Mouse (Mus musculus): ENCODE data around the gene Abi1. TPM values are rescaled to one million over a fixed set of nuclear protein-coding genes. Genes with fewer than 3 reads are reported as not detected.

Abi1 gene
- polyA plus RNA-seq, 1 experiment from 2014 or later: 51.8 TPM

GRCm38 (mm10) chr2:23007577-23007976, 32.5 kb downstream of the Abi1 start:
- no peaks in the 10 kb centered on the region for H3K9me3 ChIP-seq (replicated peaks)
- 0 out of 2 replicates have a peak, but pooled peaks cover 3% of the 10 kb centered on the region for H3K36me3 ChIP-seq
- no peaks in the 10 kb centered on the region for H3K27me3 ChIP-seq
- H3K9ac ChIP-seq: no peak overlapping the region
- no peak overlapping the region for H3K4me2 ChIP-seq (replicated peaks)
- ATAC-seq (ENCODE audit: insufficient number of reproducible peaks, low FRiP score, low TSS enrichment, low read depth): no peak
- H3K4me3 ChIP-seq (replicated peaks): no peak overlapping the region
- WGBS: 87% methylated on average over 7 of the region's 7 CpGs
- H3K4me1 ChIP-seq: 0 out of 2 replicates have a peak, but pooled peaks cover 4% of the 10 kb centered on the region
- H3K27ac ChIP-seq (replicated peaks): no peak overlapping the region

- Histone ChIP-seq H3K9me3 (replicated peaks) (no peaks in the 10 kb centered on the region), H3K9ac (no peak overlapping the region), H3K27ac (replicated peaks) (no peak overlapping the region), H3K4me2 (replicated peaks) (no peak overlapping the region), H3K27me3 (no peaks in the 10 kb centered on the region), H3K4me1 (0 out of 2 replicates have a peak, but pooled peaks cover 4% of the 10 kb centered on the region), H3K4me3 (replicated peaks) (no peak overlapping the region), H3K36me3 (0 out of 2 replicates have a peak, but pooled peaks cover 3% of the 10 kb centered on the region)
- ATAC-seq (ENCODE audit: insufficient number of reproducible peaks, low FRiP score, low TSS enrichment, low read depth): no peak
- 78% methylated on average over 2 of the region's 2 CpGs for WGBS
Measured at GRCm38 (mm10) chr2:23007149-23007548, 32.9 kb downstream of the Abi1 start.

GRCm38 (mm10) chr2:23006219-23006618, 33.8 kb downstream of the Abi1 start:
- WGBS: 63% methylated on average over 6 of the region's 6 CpGs
- ATAC-seq (ENCODE audit: insufficient number of reproducible peaks, low FRiP score, low TSS enrichment, low read depth): no peak
- no peak overlapping the region for H3K9ac ChIP-seq
- H3K4me3 ChIP-seq (replicated peaks): no peak overlapping the region
- H3K9me3 ChIP-seq (replicated peaks): no peaks in the 10 kb centered on the region
- 0 out of 2 replicates have a peak, but pooled peaks cover 4% of the 10 kb centered on the region for H3K4me1 ChIP-seq
- 0 out of 2 replicates have a peak, but pooled peaks cover 3% of the 10 kb centered on the region for H3K36me3 ChIP-seq
- no peak overlapping the region for H3K4me2 ChIP-seq (replicated peaks)
- no peak overlapping the region for H3K27ac ChIP-seq (replicated peaks)
- no peaks in the 10 kb centered on the region for H3K27me3 ChIP-seq

- H3K27ac ChIP-seq (replicated peaks): no peak overlapping the region
- H3K36me3 ChIP-seq: no peaks in the 10 kb centered on the region
- no peak overlapping the region for H3K4me3 ChIP-seq (replicated peaks)
- H3K4me2 ChIP-seq (replicated peaks): no peak overlapping the region
- ATAC-seq (ENCODE audit: insufficient number of reproducible peaks, low FRiP score, low TSS enrichment, low read depth): no peak
- no peaks in the 10 kb centered on the region for H3K27me3 ChIP-seq
- H3K9me3 ChIP-seq (replicated peaks): no peaks in the 10 kb centered on the region
- 29% methylated on average over 3 of the region's 3 CpGs for WGBS
- 0 out of 2 replicates have a peak, but pooled peaks cover 4% of the 10 kb centered on the region for H3K4me1 ChIP-seq
- H3K9ac ChIP-seq: no peak overlapping the region
Measured at GRCm38 (mm10) chr2:23002637-23003036, 37.4 kb downstream of the Abi1 start.

- H3K27ac ChIP-seq (replicated peaks): no peak overlapping the region
- H3K4me1 ChIP-seq: no peaks in the 10 kb centered on the region
- no peaks in the 10 kb centered on the region for H3K27me3 ChIP-seq
- 87% methylated on average over 1 of the region's 1 CpGs for WGBS
- no peaks in the 10 kb centered on the region; the same call in 1 of the 2 replicates for H3K36me3 ChIP-seq
- no peak overlapping the region for H3K4me2 ChIP-seq (replicated peaks)
- H3K9ac ChIP-seq: no peak overlapping the region
- no peaks in the 10 kb centered on the region for H3K9me3 ChIP-seq (replicated peaks)
- H3K4me3 ChIP-seq (replicated peaks): no peak overlapping the region
- ATAC-seq (ENCODE audit: insufficient number of reproducible peaks, low FRiP score, low TSS enrichment, low read depth): no peak
Measured at GRCm38 (mm10) chr2:22999620-23000019, 40.4 kb downstream of the Abi1 start.

GRCm38 (mm10) chr2:22998804-22999203, 41.2 kb downstream of the Abi1 start:
- Histone ChIP-seq H3K27ac (replicated peaks) (no peak overlapping the region), H3K4me3 (replicated peaks) (no peak overlapping the region), H3K36me3 (peaks cover 5% of the 10 kb centered on the region), H3K9me3 (replicated peaks) (no peaks in the 10 kb centered on the region), H3K4me1 (no peaks in the 10 kb centered on the region), H3K9ac (no peak overlapping the region), H3K4me2 (replicated peaks) (no peak overlapping the region), H3K27me3 (no peaks in the 10 kb centered on the region)
- ATAC-seq (ENCODE audit: insufficient number of reproducible peaks, low FRiP score, low TSS enrichment, low read depth): no peak
- 69% methylated on average over 2 of the region's 2 CpGs for WGBS

- 85% methylated on average over 2 of the region's 2 CpGs for WGBS
- Histone ChIP-seq H3K4me1 (no peaks in the 10 kb centered on the region), H3K9ac (no peak overlapping the region), H3K27me3 (no peaks in the 10 kb centered on the region), H3K4me2 (replicated peaks) (no peak overlapping the region), H3K9me3 (replicated peaks) (no peaks in the 10 kb centered on the region), H3K4me3 (replicated peaks) (no peak overlapping the region), H3K27ac (replicated peaks) (no peak overlapping the region), H3K36me3 (peaks cover 9% of the 10 kb centered on the region)
- no peak for ATAC-seq (ENCODE audit: insufficient number of reproducible peaks, low FRiP score, low TSS enrichment, low read depth)
Measured at GRCm38 (mm10) chr2:22998015-22998414, 42.0 kb downstream of the Abi1 start.

GRCm38 (mm10) chr2:22996071-22996470, 44.0 kb downstream of the Abi1 start:
- ATAC-seq (ENCODE audit: insufficient number of reproducible peaks, low FRiP score, low TSS enrichment, low read depth): no peak
- Histone ChIP-seq H3K9me3 (replicated peaks) (no peaks in the 10 kb centered on the region), H3K4me1 (no peaks in the 10 kb centered on the region), H3K9ac (no peak overlapping the region), H3K27me3 (no peaks in the 10 kb centered on the region), H3K4me2 (replicated peaks) (no peak overlapping the region), H3K4me3 (replicated peaks) (no peak overlapping the region), H3K27ac (replicated peaks) (no peak overlapping the region), H3K36me3 (peaks cover 11% of the 10 kb centered on the region)

GRCm38 (mm10) chr2:22985973-22986657, 53.9 kb downstream of the Abi1 start:
- H3K36me3 ChIP-seq: no peaks in the 10 kb centered on the region
- H3K9ac ChIP-seq: no peak overlapping the region
- H3K9me3 ChIP-seq (replicated peaks): no peaks in the 10 kb centered on the region
- peak overlapping the region; percentile 53 for H3K27ac ChIP-seq (replicated peaks)
- H3K4me2 ChIP-seq (replicated peaks): no peak overlapping the region
- no peak for ATAC-seq (ENCODE audit: insufficient number of reproducible peaks, low FRiP score, low TSS enrichment, low read depth)
- WGBS: 55% methylated on average over 2 of the region's 2 CpGs
- no peaks in the 10 kb centered on the region for H3K4me1 ChIP-seq
- H3K27me3 ChIP-seq: no peaks in the 10 kb centered on the region
- H3K4me3 ChIP-seq (replicated peaks): no peak overlapping the region

GRCm38 (mm10) chr2:22977387-22977973, 62.6 kb downstream of the Abi1 start:
- H3K4me3 ChIP-seq (replicated peaks): no peak overlapping the region
- H3K36me3 ChIP-seq: no peaks in the 10 kb centered on the region
- no peak overlapping the region for H3K4me2 ChIP-seq (replicated peaks)
- no peaks in the 10 kb centered on the region for H3K27me3 ChIP-seq
- no peak overlapping the region for H3K27ac ChIP-seq (replicated peaks)
- H3K9me3 ChIP-seq (replicated peaks): no peaks in the 10 kb centered on the region
- ATAC-seq (ENCODE audit: insufficient number of reproducible peaks, low FRiP score, low TSS enrichment, low read depth): no peak
- no peaks in the 10 kb centered on the region for H3K4me1 ChIP-seq
- no peak overlapping the region for H3K9ac ChIP-seq
- WGBS: 46% methylated on average over 3 of the region's 3 CpGs

GRCm38 (mm10) chr2:22962970-22963369, 77.1 kb downstream of the Abi1 start:
- no peaks in the 10 kb centered on the region for H3K9me3 ChIP-seq (replicated peaks)
- H3K27me3 ChIP-seq: no peaks in the 10 kb centered on the region
- WGBS: 73% methylated on average over 3 of the region's 3 CpGs
- no peak overlapping the region for H3K27ac ChIP-seq (replicated peaks)
- ATAC-seq (ENCODE audit: insufficient number of reproducible peaks, low FRiP score, low TSS enrichment, low read depth): no peak
- no peaks in the 10 kb centered on the region for H3K4me1 ChIP-seq
- no peak overlapping the region for H3K4me2 ChIP-seq (replicated peaks)
- no peak overlapping the region for H3K4me3 ChIP-seq (replicated peaks)
- no peak overlapping the region for H3K9ac ChIP-seq
- H3K36me3 ChIP-seq: no peaks in the 10 kb centered on the region

GRCm38 (mm10) chr2:22962242-22962641, 77.8 kb downstream of the Abi1 start:
- Histone ChIP-seq H3K4me2 (replicated peaks) (no peak overlapping the region), H3K9ac (no peak overlapping the region), H3K27ac (replicated peaks) (no peak overlapping the region), H3K27me3 (no peaks in the 10 kb centered on the region), H3K4me3 (replicated peaks) (no peak overlapping the region), H3K9me3 (replicated peaks) (no peaks in the 10 kb centered on the region), H3K36me3 (no peaks in the 10 kb centered on the region), H3K4me1 (no peaks in the 10 kb centered on the region)
- no peak for ATAC-seq (ENCODE audit: insufficient number of reproducible peaks, low FRiP score, low TSS enrichment, low read depth)
- WGBS: 92% methylated on average over 8 of the region's 8 CpGs
